Mouse (Mus musculus): ENCODE measurements around the gene Nasp. TPM values are rescaled to one million over a fixed set of nuclear protein-coding genes. Genes with fewer than 3 reads are reported as not detected.
A peak's percentile ranks its signal among the peaks of the same experiment; 100 is the strongest.
"Not testable (repeated sequence)": the region's sequence is repeated elsewhere in the genome, so short reads cannot be mapped to it uniquely, and the experiment has no call there.

The Nasp gene
- polyA plus RNA-seq, 1 experiment from 2014 or later, result 86.3 TPM

DNA sequence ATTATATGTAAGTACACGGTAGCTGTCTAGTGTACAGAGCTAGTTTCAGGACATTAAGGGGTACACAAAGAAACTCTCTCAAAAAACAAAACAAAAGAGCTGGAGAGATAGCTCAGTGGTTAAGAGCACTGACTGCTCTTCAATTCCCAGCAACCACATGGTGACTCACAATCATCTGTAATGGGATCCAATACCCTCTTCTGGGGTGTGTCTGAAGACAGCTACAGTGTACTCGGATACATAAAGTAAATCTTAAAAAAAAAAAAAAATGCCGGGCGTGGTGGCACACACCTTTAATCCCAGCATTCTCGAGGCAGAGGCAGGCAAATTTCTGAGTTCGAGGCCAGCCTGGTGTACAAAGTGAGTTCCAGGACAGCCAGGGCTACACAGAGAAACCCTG, 32.2 kb upstream of the Nasp start:
- H3K4me2 ChIP-seq (replicated peaks); H3K36me3 ChIP-seq (replicated peaks; ENCODE audit: control insufficient read depth, insufficient read depth): not testable (repeated sequence)
- 92% methylated on average over 6 of the region's 6 CpGs for WGBS

DNA sequence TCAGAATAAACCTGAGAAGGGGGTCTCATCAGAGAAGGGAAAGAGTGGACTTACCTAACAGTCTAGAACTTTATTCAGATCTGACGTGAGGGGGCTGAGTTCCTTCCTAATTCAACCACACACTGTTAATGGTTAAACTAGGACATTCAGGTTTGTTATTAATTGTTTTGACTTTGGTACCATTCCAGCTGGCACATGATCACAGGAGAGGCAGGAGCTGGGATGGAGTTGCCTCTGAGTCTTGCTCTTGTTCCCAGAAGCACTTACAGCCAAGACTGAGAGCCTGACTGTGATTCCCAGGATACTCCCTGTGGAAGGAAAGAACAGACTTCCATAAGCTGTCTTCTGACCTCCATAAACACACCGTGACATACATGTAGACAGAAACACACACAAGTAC, 31.7 kb upstream of the Nasp start:
- H3K4me1 ChIP-seq (replicated peaks; ENCODE audit: control insufficient read depth, insufficient read depth, low read length), result no peaks in the 10 kb centered on the region
- H3K4me2 ChIP-seq (replicated peaks), result no peak overlapping the region
- H3K9me3 ChIP-seq (ENCODE audit: control insufficient read depth, low read length), result no peaks in the 10 kb centered on the region
- no peak overlapping the region for H3K27ac ChIP-seq
- H3K4me3 ChIP-seq (replicated peaks; ENCODE audit: low read length), result no peak overlapping the region
- H3K36me3 ChIP-seq (replicated peaks; ENCODE audit: control insufficient read depth, insufficient read depth), result no peaks in the 10 kb centered on the region
- no peak for DNase-seq (ENCODE audit: low spot score)
- no peaks in the 10 kb centered on the region for H3K27me3 ChIP-seq (ENCODE audit: control insufficient read depth, insufficient read depth, low read length)
- no peak overlapping the region for H3K9ac ChIP-seq
- no peak for ATAC-seq (ENCODE audit: low FRiP score)
- 65% methylated on average over 2 of the region's 2 CpGs for WGBS

More for the DNA sequence above, 32.2 kb upstream of the Nasp start:
- not testable (repeated sequence) for H3K27me3 ChIP-seq (ENCODE audit: control insufficient read depth, insufficient read depth, low read length); H3K4me1 ChIP-seq (replicated peaks; ENCODE audit: control insufficient read depth, insufficient read depth, low read length); H3K27ac ChIP-seq; H3K9me3 ChIP-seq (ENCODE audit: control insufficient read depth, low read length); H3K9ac ChIP-seq; H3K4me3 ChIP-seq (replicated peaks; ENCODE audit: low read length); ATAC-seq (ENCODE audit: low FRiP score); DNase-seq (ENCODE audit: low spot score)

DNA sequence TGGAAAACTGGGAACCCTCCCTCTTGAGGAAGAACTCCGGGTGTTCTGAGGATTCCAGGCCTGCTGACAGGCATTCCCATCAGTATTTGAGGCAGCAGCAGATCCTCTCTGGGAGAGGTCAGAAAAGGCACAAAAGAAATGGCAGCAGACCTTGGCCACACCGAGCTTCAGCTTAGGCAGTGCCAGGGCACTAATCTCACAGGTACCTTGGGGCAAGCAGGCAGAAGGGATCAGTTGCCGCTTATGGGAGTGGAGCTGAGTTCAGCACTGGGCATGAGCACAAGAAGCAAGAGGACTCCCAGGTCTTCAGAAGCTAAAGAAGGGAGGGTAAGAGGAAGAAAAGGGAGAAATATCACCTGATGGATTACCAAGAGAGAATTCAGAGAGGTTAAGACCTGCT, 30.2 kb upstream of the Nasp start:
- Histone ChIP-seq H3K4me3 (replicated peaks; ENCODE audit: low read length) (no peak overlapping the region), H3K4me2 (replicated peaks) (no peak overlapping the region), H3K9me3 (ENCODE audit: control insufficient read depth, low read length) (no peaks in the 10 kb centered on the region), H3K9ac (no peak overlapping the region), H3K36me3 (replicated peaks; ENCODE audit: control insufficient read depth, insufficient read depth) (no peaks in the 10 kb centered on the region), H3K4me1 (replicated peaks; ENCODE audit: control insufficient read depth, insufficient read depth, low read length) (no peaks in the 10 kb centered on the region), H3K27ac (no peak overlapping the region), H3K27me3 (ENCODE audit: control insufficient read depth, insufficient read depth, low read length) (no peaks in the 10 kb centered on the region)
- DNase-seq (ENCODE audit: low spot score), result no peak
- ATAC-seq (ENCODE audit: low FRiP score), result no peak
- 41% methylated on average over 3 of the region's 3 CpGs for whole genome bisulfite sequencing

DNA sequence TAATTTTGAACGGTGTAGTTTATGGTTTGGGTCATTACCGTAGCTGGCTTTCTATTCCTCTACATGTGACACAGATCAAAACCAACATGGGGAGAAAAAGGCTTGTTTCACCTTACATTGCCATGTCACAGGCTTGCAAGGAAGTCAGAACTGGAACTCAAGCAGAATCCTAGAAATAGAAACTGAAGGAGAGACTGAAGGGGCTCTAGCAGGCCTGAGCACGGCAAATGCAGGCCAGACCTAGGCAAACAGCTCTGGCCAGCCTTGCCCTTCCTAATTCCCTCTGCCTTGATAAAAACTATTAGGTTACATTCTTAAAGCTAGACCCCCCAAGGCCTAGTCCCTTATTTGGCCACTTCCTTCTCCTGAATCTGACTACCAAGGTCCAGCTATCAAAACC, 27.9 kb upstream of the Nasp start:
- Histone ChIP-seq H3K27me3 (ENCODE audit: control insufficient read depth, insufficient read depth, low read length) (no peaks in the 10 kb centered on the region), H3K27ac (no peak overlapping the region), H3K36me3 (replicated peaks; ENCODE audit: control insufficient read depth, insufficient read depth) (no peaks in the 10 kb centered on the region), H3K9me3 (ENCODE audit: control insufficient read depth, low read length) (no peaks in the 10 kb centered on the region), H3K4me3 (replicated peaks; ENCODE audit: low read length) (no peak overlapping the region), H3K4me1 (replicated peaks; ENCODE audit: control insufficient read depth, insufficient read depth, low read length) (0 out of 2 replicates have a peak, but pooled peaks cover 3% of the 10 kb centered on the region), H3K9ac (no peak overlapping the region), H3K4me2 (replicated peaks) (no peak overlapping the region)
- ATAC-seq (ENCODE audit: low FRiP score), result no peak
- 82% methylated on average over 3 of the region's 3 CpGs for WGBS
- DNase-seq (ENCODE audit: low spot score), result no peak

DNA sequence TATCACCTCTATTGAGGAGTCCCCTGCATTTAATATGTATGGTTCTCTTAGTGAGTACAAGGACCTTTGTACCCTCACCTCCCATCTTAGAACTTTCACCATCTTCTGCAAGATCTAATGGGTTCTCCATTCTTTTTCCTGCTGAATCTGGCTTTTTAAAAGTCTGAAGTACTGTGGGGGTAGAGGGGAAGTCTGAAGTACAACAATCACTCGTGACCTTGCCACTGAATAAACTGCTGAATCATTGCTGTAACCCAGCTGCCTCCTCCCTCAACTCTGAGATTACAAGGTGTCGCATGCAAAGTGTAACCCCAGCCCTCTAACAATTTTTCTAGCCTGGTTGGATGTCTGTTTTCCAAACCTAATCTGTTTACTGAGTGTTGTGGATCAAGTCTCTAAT, 27.4 kb upstream of the Nasp start:
- peaks cover 7% of the 10 kb centered on the region for H3K4me1 ChIP-seq (replicated peaks; ENCODE audit: control insufficient read depth, insufficient read depth, low read length)
- ATAC-seq (ENCODE audit: low FRiP score) (no peak), DNase-seq (ENCODE audit: low spot score) (no peak)
- H3K36me3 ChIP-seq (replicated peaks; ENCODE audit: control insufficient read depth, insufficient read depth), result no peaks in the 10 kb centered on the region
- H3K4me3 ChIP-seq (replicated peaks; ENCODE audit: low read length), result no peak overlapping the region
- no peak overlapping the region for H3K27ac ChIP-seq
- WGBS, result 64% methylated on average over 2 of the region's 2 CpGs
- H3K9me3 ChIP-seq (ENCODE audit: control insufficient read depth, low read length), result no peaks in the 10 kb centered on the region
- no peak overlapping the region for H3K4me2 ChIP-seq (replicated peaks)
- H3K27me3 ChIP-seq (ENCODE audit: control insufficient read depth, insufficient read depth, low read length), result no peaks in the 10 kb centered on the region
- no peak overlapping the region for H3K9ac ChIP-seq

DNA sequence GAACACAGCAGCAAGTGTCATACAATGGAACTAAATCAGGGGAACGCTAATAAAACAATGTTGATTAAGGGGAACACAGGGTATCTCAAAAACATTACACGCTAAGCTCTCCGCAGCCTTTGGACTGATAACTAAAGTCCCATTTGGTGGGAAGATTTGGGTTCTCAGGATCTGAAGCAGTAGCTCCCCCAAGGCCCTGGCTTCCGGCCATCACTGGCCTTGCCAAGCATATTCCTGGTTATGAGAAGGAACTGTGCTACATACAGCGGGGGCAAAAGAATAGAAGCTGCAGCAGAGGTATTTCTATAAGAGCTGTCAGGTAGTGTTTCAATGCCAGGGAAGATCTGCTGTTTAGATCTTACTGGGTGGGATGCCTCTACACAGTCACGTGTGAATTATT, 25.5 kb upstream of the Nasp start:
- no peak overlapping the region for H3K27ac ChIP-seq
- no peaks in the 10 kb centered on the region for H3K9me3 ChIP-seq (ENCODE audit: control insufficient read depth, low read length)
- DNase-seq (ENCODE audit: low spot score) (no peak), ATAC-seq (ENCODE audit: low FRiP score) (no peak)
- no peaks in the 10 kb centered on the region for H3K27me3 ChIP-seq (ENCODE audit: control insufficient read depth, insufficient read depth, low read length)
- H3K4me1 ChIP-seq (replicated peaks; ENCODE audit: control insufficient read depth, insufficient read depth, low read length), result peaks cover 22% of the 10 kb centered on the region
- H3K4me2 ChIP-seq (replicated peaks), result no peak overlapping the region
- 92% methylated on average over 6 of the region's 6 CpGs for WGBS
- H3K4me3 ChIP-seq (replicated peaks; ENCODE audit: low read length), result no peak overlapping the region
- H3K9ac ChIP-seq, result no peak overlapping the region
- H3K36me3 ChIP-seq (replicated peaks; ENCODE audit: control insufficient read depth, insufficient read depth), result 0 out of 2 replicates have a peak, but pooled peaks cover 7% of the 10 kb centered on the region

DNA sequence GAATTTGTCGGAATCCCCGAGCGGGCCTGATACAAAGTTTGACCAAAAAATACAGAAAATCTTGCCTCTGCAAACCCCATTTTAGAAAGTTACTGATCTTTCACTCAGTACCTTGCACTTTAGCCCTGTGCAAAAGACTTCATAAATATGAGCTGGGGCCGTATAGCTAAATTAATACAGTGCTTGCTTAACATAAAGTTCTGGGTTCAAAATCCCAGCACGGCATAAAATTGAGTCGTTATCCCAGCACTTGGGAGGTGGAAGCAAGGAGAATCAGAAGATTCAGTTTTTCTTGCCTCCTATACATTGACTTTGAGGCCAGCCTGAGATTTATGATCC, 24.0 kb upstream of the Nasp start:
- no peak overlapping the region for H3K27ac ChIP-seq
- H3K9ac ChIP-seq, result peak overlapping the region; percentile 55
- no peak for DNase-seq (ENCODE audit: low spot score)
- H3K27me3 ChIP-seq (ENCODE audit: control insufficient read depth, insufficient read depth, low read length), result no peaks in the 10 kb centered on the region
- 14% methylated on average over 6 of the region's 6 CpGs for WGBS
- 0 out of 2 replicates have a peak, but pooled peaks have one; percentile 23 for ATAC-seq (ENCODE audit: low FRiP score)
- peak overlapping the region; percentile 65 for H3K4me3 ChIP-seq (replicated peaks; ENCODE audit: low read length)
- H3K4me2 ChIP-seq (replicated peaks), result peak overlapping the region; percentile 91
- peaks cover 18% of the 10 kb centered on the region for H3K36me3 ChIP-seq (replicated peaks; ENCODE audit: control insufficient read depth, insufficient read depth)
- H3K9me3 ChIP-seq (ENCODE audit: control insufficient read depth, low read length), result no peaks in the 10 kb centered on the region
- H3K4me1 ChIP-seq (replicated peaks; ENCODE audit: control insufficient read depth, insufficient read depth, low read length), result peaks cover 31% of the 10 kb centered on the region

DNA sequence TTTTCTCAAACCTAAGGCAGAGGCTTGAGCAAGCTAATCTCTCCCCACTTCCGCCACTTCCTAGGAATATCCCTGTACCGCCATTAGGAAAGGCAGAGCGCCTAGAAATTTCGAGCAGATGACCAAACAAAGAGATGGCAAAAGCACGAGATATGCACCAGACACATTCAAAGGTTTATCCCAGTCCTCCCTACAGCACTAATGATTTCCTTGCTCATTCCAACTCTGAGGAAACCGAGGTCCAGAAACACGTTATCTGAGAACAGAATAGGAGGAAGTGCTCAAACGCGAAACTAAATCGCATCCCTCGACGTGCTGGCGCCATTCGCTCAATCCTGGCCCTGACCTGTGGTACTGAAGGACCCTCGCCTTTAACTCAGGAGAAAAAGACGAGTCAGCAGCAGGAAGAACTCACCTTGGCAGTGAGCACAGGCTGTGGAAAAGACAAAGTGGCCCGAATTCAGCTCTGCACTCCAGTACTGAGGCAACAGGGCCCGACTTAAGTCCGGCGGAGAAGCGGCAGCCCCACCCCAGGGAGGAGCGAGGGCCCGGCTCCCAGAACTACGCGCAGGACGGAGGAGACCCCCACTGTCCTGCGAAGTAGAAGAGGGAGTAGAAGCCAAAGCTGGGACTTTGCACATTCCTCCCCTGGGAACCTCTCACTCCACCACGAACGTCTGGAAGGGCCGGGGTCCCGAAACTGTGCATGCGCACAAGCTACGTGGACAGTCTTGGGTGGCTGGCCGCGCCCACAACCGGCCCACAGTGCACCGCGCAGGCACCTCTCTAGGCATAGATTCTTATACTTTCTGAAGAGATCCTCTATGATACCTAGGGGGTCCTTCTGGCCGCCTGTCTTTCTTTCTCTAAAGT, 23.4 kb upstream of the Nasp start, which contains the start of gene Akr1a1:
Gene Akr1a1, minus strand, starts transcription at position 757 of the 873 bp plus-strand sequence.
- H3K9ac ChIP-seq, result peak within 1 kb of the TSS; percentile 80
- peak within 1 kb of the TSS; percentile 91 for H3K4me2 ChIP-seq (replicated peaks)
- peak within 1 kb of the TSS; percentile 65 for H3K4me3 ChIP-seq (replicated peaks; ENCODE audit: low read length)
- H3K36me3 ChIP-seq (replicated peaks; ENCODE audit: control insufficient read depth, insufficient read depth), result peaks cover 22% of the 10 kb centered on the region
- WGBS, result under 1% methylated on average over 39 of the region's 39 CpGs
- DNase-seq (ENCODE audit: low spot score), result peak; percentile 92
- no peaks in the 10 kb centered on the region for H3K27me3 ChIP-seq (ENCODE audit: control insufficient read depth, insufficient read depth, low read length)
- peak; percentile 100 for ATAC-seq (ENCODE audit: low FRiP score)
- H3K27ac ChIP-seq, result peak within 1 kb of the TSS; percentile 83
- H3K4me1 ChIP-seq (replicated peaks; ENCODE audit: control insufficient read depth, insufficient read depth, low read length), result peaks cover 35% of the 10 kb centered on the region
- H3K9me3 ChIP-seq (ENCODE audit: control insufficient read depth, low read length), result no peaks in the 10 kb centered on the region

DNA sequence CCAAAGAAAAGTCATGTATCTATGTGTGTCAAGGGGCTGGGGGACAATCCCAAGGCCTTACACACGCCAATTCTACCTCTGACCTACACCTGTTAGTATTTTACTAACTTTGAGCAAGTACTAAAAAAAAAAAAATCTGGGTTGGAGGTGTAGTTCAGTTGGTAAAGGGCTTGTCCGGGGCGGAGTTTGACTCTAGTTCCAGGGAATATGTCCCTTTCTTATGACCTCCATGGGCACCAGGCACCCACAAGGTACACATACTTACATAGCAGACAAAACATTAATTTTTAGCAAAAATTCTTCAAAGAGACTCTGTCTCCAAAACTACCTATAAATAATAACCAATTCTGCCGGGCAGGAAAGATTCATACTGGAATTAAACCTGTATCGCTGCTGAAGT, 22.6 kb upstream of the Nasp start:
- no peak for DNase-seq (ENCODE audit: low spot score)
- Histone ChIP-seq H3K36me3 (replicated peaks; ENCODE audit: control insufficient read depth, insufficient read depth) (peaks cover 22% of the 10 kb centered on the region), H3K4me2 (replicated peaks) (peak overlapping the region; percentile 91), H3K27ac (peak overlapping the region; percentile 83; the same call in 1 of the 2 replicates), H3K4me1 (replicated peaks; ENCODE audit: control insufficient read depth, insufficient read depth, low read length) (peaks cover 35% of the 10 kb centered on the region), H3K9ac (peak overlapping the region; percentile 80), H3K27me3 (ENCODE audit: control insufficient read depth, insufficient read depth, low read length) (no peaks in the 10 kb centered on the region), H3K4me3 (replicated peaks; ENCODE audit: low read length) (peak overlapping the region; percentile 65), H3K9me3 (ENCODE audit: control insufficient read depth, low read length) (no peaks in the 10 kb centered on the region)
- no peak for ATAC-seq (ENCODE audit: low FRiP score)
- WGBS, result 46% methylated on average over 5 of the region's 5 CpGs

Data from hindbrain, embryonic 14.5 days (tissue).